8 mouse cellular contexts compared by ENCODE assay signal in genomic region chr11:69837604-69837951, GRCm38 (mm10). TPM values are rescaled to one million over a fixed set of nuclear protein-coding genes. Genes with fewer than 3 reads are reported as not detected.
DNase-seq lines count a peak whose midpoint lies in the region; ATAC-seq and TF ChIP-seq lines count a peak whose summit lies in the region.

Gene Nlgn2, minus strand, starts transcription at chr11:69837784.

- ATAC-seq in frontal cortex, adult (ENCODE audit: low TSS enrichment), result peak; percentile 48
- ATAC-seq in heart, embryonic 16.5 days (replicated peaks; ENCODE audit: extremely low read depth, insufficient read depth, low FRiP score), result peak; percentile 59

- peaks cover 13% of the 10 kb centered on the region for H3K27me3 ChIP-seq in spleen, adult 2 months (ENCODE audit: control insufficient read depth, insufficient read depth, low read length)
- H3K27me3 ChIP-seq in heart, embryonic 16.5 days (ENCODE audit: control insufficient read depth, insufficient read depth, low read length), result peaks cover 28% of the 10 kb centered on the region
- H3K27me3 ChIP-seq in limb, embryonic 10.5 days (ENCODE audit: low read depth, poor library complexity, severe bottlenecking), result peaks cover 45% of the 10 kb centered on the region
- peaks cover 12% of the 10 kb centered on the region for H3K27me3 ChIP-seq in small intestine, adult 2 months (ENCODE audit: control insufficient read depth, insufficient read depth, low read length)

- peaks cover 10% of the 10 kb centered on the region for H3K4me1 ChIP-seq in spleen, adult 2 months (ENCODE audit: control insufficient read depth, insufficient read depth, insufficient read length)
- H3K4me1 ChIP-seq in heart, embryonic 16.5 days (ENCODE audit: control insufficient read depth, insufficient read depth, low read length), result peaks cover 24% of the 10 kb centered on the region
- peaks cover 53% of the 10 kb centered on the region for H3K4me1 ChIP-seq in limb, embryonic 10.5 days
- peaks cover 4% of the 10 kb centered on the region for H3K4me1 ChIP-seq in small intestine, adult 2 months (ENCODE audit: control insufficient read depth, insufficient read depth, insufficient read length, low read length)

- no peak for TF ChIP-seq POLR2A in spleen, adult 2 months (IDR thresholded peaks at IDR 0.05; ENCODE audit: low read depth, low read length)
- TF ChIP-seq POLR2A in small intestine, adult 2 months (IDR thresholded peaks at IDR 0.05; ENCODE audit: low read depth, low read length), result no peak

- H3K4me2 ChIP-seq in heart, embryonic 16.5 days (ENCODE audit: low read depth, low read length), result peak within 1 kb of the TSS; percentile 73

- peak within 1 kb of the TSS; percentile 76 for H3K4me3 ChIP-seq in spleen, adult 2 months (ENCODE audit: extremely low read depth, insufficient read depth, insufficient read length)
- peak within 1 kb of the TSS; percentile 74 for H3K4me3 ChIP-seq in heart, embryonic 16.5 days (ENCODE audit: low read length)
- peak within 1 kb of the TSS; percentile 72 for H3K4me3 ChIP-seq in limb, embryonic 10.5 days
- peak within 1 kb of the TSS; percentile 76 for H3K4me3 ChIP-seq in small intestine, adult 2 months (ENCODE audit: low read depth, low read length)

- peak within 1 kb of the TSS; percentile 46 for H3K27ac ChIP-seq in spleen, adult 2 months (ENCODE audit: insufficient read depth, low read length)
- peak within 1 kb of the TSS; percentile 87 for H3K27ac ChIP-seq in heart, embryonic 16.5 days (ENCODE audit: low read length)
- H3K27ac ChIP-seq in limb, embryonic 10.5 days, result peak within 1 kb of the TSS; percentile 88
- peak within 1 kb of the TSS; percentile 63 for H3K27ac ChIP-seq in small intestine, adult 2 months (ENCODE audit: insufficient read depth, low read depth, low read length)

- no peaks in the 10 kb centered on the region for H3K36me3 ChIP-seq in spleen, adult 2 months (ENCODE audit: control insufficient read depth, insufficient read depth, low read length)
- no peaks in the 10 kb centered on the region for H3K36me3 ChIP-seq in heart, embryonic 16.5 days (ENCODE audit: control insufficient read depth, insufficient read depth)
- peaks cover 14% of the 10 kb centered on the region for H3K36me3 ChIP-seq in limb, embryonic 10.5 days
- no peaks in the 10 kb centered on the region for H3K36me3 ChIP-seq in small intestine, adult 2 months (ENCODE audit: control insufficient read depth, insufficient read depth, low read length)

- DNase-seq in frontal cortex, postnatal 25 days (ENCODE audit: low spot score in 2 of 2), result no peak
- no peak for DNase-seq in spleen, adult 2 months (ENCODE audit: low read depth in 1 of 2, low spot score in 2 of 2)
- DNase-seq in spleen, adult 12 weeks (ENCODE audit: low spot score), result no peak
- no peak for DNase-seq in limb, embryonic 10.5 days (ENCODE audit: low spot score)
- no peak for DNase-seq in thymus, postnatal 10 days (ENCODE audit: low spot score in 2 of 2)

- no peak for TF ChIP-seq CTCF in spleen, adult 2 months (IDR thresholded peaks at IDR 0.05; ENCODE audit: extremely low read depth, insufficient read depth, insufficient read length, insufficient replicate concordance)
- no peak for TF ChIP-seq CTCF in small intestine, adult 2 months (IDR thresholded peaks at IDR 0.05; ENCODE audit: extremely low read depth, insufficient read length, insufficient replicate concordance, low read depth, low read length)

- peak within 1 kb of the TSS; percentile 85 for H3K9ac ChIP-seq in heart, embryonic 16.5 days (ENCODE audit: low read length)

- 2% methylated on average over 32 of the region's 32 CpGs for WGBS in spleen, adult 2 months
- under 1% methylated on average over 32 of the region's 32 CpGs for WGBS in heart, embryonic 16.5 days
- under 1% methylated on average over 30 of the region's 32 CpGs for WGBS in limb, embryonic 10.5 days
- under 1% methylated on average over 32 of the region's 32 CpGs for WGBS in small intestine, adult 2 months

- no peaks in the 10 kb centered on the region for H3K9me3 ChIP-seq in heart, embryonic 16.5 days (replicated peaks; ENCODE audit: control insufficient read depth, low read length)
- no peaks in the 10 kb centered on the region for H3K9me3 ChIP-seq in limb, embryonic 10.5 days (replicated peaks)

RNA-seq across cellular contexts. Expression of gene Nlgn2, which starts in this region (rescaled TPM):
- 9.1 and 10.2 TPM in 2 replicates for polyA plus RNA-seq in spleen, adult 2 months (2012; rRNA removed)
- polyA plus RNA-seq in heart, embryonic 16.5 days (2015; fragmentation: Nextera tagmentation; extraction: Ambion mirVana), result 1.6 and 2.0 TPM in 2 replicates
- 2.2 and 3.5 TPM in 2 replicates for polyA plus RNA-seq in limb, embryonic 10.5 days (2016; fragmentation: Nextera tagmentation; extraction: Ambion mirVana)
- polyA plus RNA-seq in small intestine, adult 2 months (2012; rRNA removed), result 11.1 and 12.0 TPM in 2 replicates
